Mouse (Mus musculus) retina, postnatal 1 day (tissue): ENCODE measurements around the gene Olfr401.
"Not testable (repeated sequence)": the region's sequence is repeated elsewhere in the genome, so short reads cannot be mapped to it uniquely, and the experiment has no call there.

Experiments
- DNase-seq: peaks from one replicate; pipeline ENCODE4 v3.0.0-alpha.2; 2012

The Olfr401 gene

DNA sequence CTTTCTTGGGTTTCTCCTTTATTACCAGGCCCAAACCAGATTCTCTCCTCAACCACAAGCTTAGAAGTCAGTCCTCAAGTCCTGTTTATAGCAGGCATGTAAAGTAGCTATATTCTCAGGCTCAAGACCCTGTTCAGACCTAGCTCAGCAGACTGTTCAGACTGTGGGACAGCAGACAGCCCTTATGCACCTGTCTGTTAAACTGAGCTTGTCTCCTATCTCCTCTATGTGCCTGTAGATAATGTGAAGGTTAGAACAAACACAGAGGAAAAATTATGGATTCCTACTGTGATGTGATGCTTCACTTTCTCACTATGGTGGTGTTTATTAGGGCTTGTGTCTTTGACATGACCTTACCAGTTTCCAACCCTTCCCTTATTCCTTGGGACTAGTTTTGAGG, at the start of gene Olfr401:
Gene Olfr401 (plus strand): TSS at position 301 of the 400 bp plus-strand sequence.
- no peak for DNase-seq

DNA sequence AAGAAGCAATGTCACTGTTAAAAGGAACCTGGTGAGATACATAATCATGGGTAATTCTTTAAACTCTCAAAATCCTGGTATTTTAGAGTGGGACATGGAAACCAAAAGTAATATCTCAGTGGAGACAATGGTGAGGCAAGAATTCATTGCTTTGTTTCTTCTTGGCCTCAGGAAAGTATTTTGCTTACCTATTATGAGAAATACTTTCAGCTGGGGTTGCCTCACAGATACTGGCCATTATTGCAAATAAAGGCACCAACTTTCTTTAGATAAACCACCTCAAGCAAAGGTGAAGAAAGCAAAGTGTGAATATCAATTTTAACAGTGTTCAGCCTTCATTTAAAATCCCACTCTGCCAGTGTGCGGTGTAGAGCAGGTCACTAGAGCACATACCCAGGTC, 43.9 kb upstream of the Olfr401 start, which contains the start of gene Zfp616:
Gene Zfp616 (plus strand): TSS at position 301 of the 400 bp plus-strand sequence.
- DNase-seq: no peak

DNA sequence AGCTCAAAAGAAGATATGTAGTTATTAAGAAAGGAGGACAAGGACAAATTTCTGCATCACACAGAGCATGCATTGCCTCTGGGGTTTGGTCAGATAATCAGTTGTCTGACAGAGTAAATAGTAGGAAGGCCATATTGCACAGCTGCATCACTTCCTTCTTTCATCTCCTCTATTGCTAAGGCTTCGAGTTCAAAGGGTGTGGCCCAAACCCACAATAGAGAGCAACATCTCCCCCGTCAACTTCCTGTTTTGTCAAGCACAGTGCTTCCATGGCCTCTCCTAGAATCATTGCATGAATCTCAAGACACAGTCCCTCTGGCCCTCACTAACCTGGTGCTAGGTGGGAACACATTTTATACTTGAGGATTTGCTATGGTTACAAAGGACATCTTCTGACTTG, 12.8 kb upstream of the Olfr401 start:
- no peak for DNase-seq

- no peak for DNase-seq
These were observed 12.0 kb upstream of the Olfr401 start for GRCm38 (mm10) chr11:74101507-74101906.

- DNase-seq: peak; percentile 3
These were observed 8.4 kb upstream of the Olfr401 start for GRCm38 (mm10) chr11:74105066-74105465.

- not testable (repeated sequence) for DNase-seq
These were observed 26.5 kb downstream of the Olfr401 start for GRCm38 (mm10) chr11:74140001-74140400.

- no peak for DNase-seq
These were observed 32.4 kb downstream of the Olfr401 start for GRCm38 (mm10) chr11:74145866-74146265.

DNA sequence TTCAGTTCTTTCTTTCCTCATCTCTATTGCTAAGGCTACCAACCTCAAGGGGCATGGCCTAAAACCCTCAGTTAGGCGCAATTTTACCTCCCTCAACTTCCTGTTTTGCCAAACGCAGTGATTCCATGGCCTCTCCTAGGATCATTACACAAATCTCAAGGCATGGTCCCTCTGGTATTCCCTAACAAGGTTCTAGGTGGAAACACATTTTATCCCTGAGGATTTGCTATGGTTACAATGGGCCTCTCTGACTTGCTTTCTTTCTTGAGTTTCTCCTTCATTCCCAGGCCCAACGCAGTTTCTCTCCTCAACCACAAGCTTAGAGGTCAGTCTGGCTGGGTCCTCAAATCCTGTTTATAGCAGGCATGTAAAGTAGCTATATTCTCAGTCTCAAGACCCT, 39.7 kb downstream of the Olfr401 start, which contains the start of gene Olfr402:
Gene Olfr402 (plus strand): TSS at position 301 of the 400 bp plus-strand sequence.
- no peak for DNase-seq

DNA sequence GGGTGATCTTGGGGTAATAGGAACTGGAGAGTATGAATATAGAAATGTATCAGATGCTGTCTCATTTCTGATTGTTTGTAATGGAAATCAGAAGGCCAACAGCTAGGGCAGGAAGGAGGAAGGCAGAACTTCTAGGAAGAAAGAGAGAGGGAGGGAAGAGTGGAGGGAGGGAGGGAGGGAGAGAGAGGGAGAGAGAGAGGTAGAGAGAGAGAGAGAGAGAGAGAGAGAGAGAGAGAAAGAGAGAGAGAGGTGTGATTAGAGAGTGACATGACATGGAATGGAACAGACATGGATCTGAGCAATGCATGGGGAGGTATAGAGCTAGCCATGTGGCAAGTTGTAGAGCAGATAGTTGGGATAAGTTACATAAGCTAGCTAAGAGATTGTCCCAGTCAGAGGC, 55.3 kb downstream of the Olfr401 start:
- no peak for DNase-seq
